Mouse (Mus musculus) liver, embryonic 14.5 days (tissue): ENCODE data around the gene Rbm5. TPM values are rescaled to one million over a fixed set of nuclear protein-coding genes. Genes with fewer than 3 reads are reported as not detected.

ENCODE experiments used
- ATAC-seq: fragments of 200-750 bp; cut with Nextera tagmentation; 2 replicates; pipeline ENCODE4 v1.8.0; 2017; ENCODE audit warnings: moderate number of reproducible peaks, mild to moderate bottlenecking, moderate library complexity; ENCODE audit not compliant: insufficient read depth
- DNase-seq, 3 experiments: peaks; one replicate each; pipeline ENCODE4 v3.0.0-alpha.2; 2012 to 2013; ENCODE audit warnings: low read depth in 3 of 3, low spot score in 3 of 3
- H3K27ac ChIP-seq: fragments of 300-500 bp; sonication (generic); 2 replicates; pipeline ENCODE4 v1.5.1; 2014; ENCODE audit warnings: moderate library complexity, mild to moderate bottlenecking, control low read depth, inconsistent platforms
- H3K27me3 ChIP-seq: fragments of 300-500 bp; sonication (generic); 2 replicates; pipeline ENCODE4 v1.6.1; 2014; ENCODE audit warnings: mild to moderate bottlenecking, low read length, moderate library complexity; ENCODE audit not compliant: control insufficient read depth, insufficient read depth
- H3K36me3 ChIP-seq: fragments of 300-500 bp; sonication (generic); replicated peaks from 2 replicates; pipeline ENCODE4 v1.6.1; 2014; ENCODE audit warnings: low read depth; ENCODE audit not compliant: control insufficient read depth, insufficient read depth
- H3K4me1 ChIP-seq, 2 experiments: fragments of 200-500 bp in 1 of 2; fragments of 300-500 bp in 1 of 2; sonication (generic) in 1 of 2; replicated peaks; 2 replicates each; pipeline ENCODE4 v1.6.1; 2012 to 2014; ENCODE audit warnings: antibody characterized with exemption in 1 of 2, inconsistent platforms in 1 of 2, low read length in 1 of 2; ENCODE audit not compliant: control insufficient read depth in 2 of 2, insufficient read depth in 2 of 2
- H3K4me2 ChIP-seq: fragments of 300-500 bp; sonication (generic); 2 replicates; pipeline ENCODE4 v1.6.1; 2014; ENCODE audit warnings: low read depth, mild to moderate bottlenecking, control low read depth, moderate library complexity
- H3K4me3 ChIP-seq, 2 experiments: fragments of 200-500 bp in 1 of 2; fragments of 300-500 bp in 1 of 2; sonication (generic) in 1 of 2; 2 replicates each; pipeline ENCODE4 v1.5.1; 2012 to 2014; ENCODE audit warnings: low read depth in 2 of 2, low read length in 2 of 2, mild to moderate bottlenecking in 2 of 2, control low read depth in 1 of 2, inconsistent platforms in 1 of 2, moderate library complexity in 1 of 2; ENCODE audit not compliant: insufficient read depth in 1 of 2
- H3K9ac ChIP-seq: fragments of 300-500 bp; sonication (generic); replicated peaks from 2 replicates; pipeline ENCODE4 v1.6.1; 2014; ENCODE audit warnings: mild to moderate bottlenecking, control low read depth, moderate library complexity
- H3K9me3 ChIP-seq: fragments of 300-500 bp; sonication (generic); 2 replicates; pipeline ENCODE4 v1.6.1; 2016; ENCODE audit warnings: low read length, mixed read lengths; ENCODE audit not compliant: control insufficient read depth
- CTCF ChIP-seq: IDR thresholded peaks from 2 replicates; pipeline ENCODE4 v1.5.1; 2016; ENCODE audit warnings: antibody characterized with exemption, low read depth, control low read depth
- EP300 ChIP-seq: IDR thresholded peaks from 2 replicates; pipeline ENCODE4 v1.6.1; 2016; ENCODE audit warnings: antibody characterized with exemption, low read depth
- WGBS: fragments of 180-500 bp; shearing (Covaris S2); extraction: QIAGEN DNeasy Blood & Tissue Kit; methylation state at CpG from one replicate; pipeline ENCODE4 v1.1.7; 2014; ENCODE audit not compliant: insufficient replicate concordance; 5-methylcytosine and 5-hydroxymethylcytosine counted together
- polyA plus RNA-seq, 2 experiments: library from polyadenylated mRNA; depleted of rRNA in 1 of 2; stranded (reverse) in 1 of 2; unstranded in 1 of 2; fragments of >200 nt; fragmentation: Nextera tagmentation in 1 of 2; extraction: Ambion mirVana in 1 of 2; gene quantifications; 2 replicates each; pipeline versions ENCODE4 v1.2.1 to v1.2.3; 2012 to 2014

Gene Rbm5
- polyA plus RNA-seq, 2 experiments, result 35.2 to 45.1 TPM

- no peak overlapping the region for H3K4me3 ChIP-seq
- peaks cover 0 to 2% of the 10 kb centered on the region in 2 experiments; a peak in 1 of 4 replicates for H3K4me1 ChIP-seq
- no peak overlapping the region for H3K4me2 ChIP-seq
- no peak overlapping the region for H3K27ac ChIP-seq
- no peak overlapping the region for H3K9ac ChIP-seq
- 53% methylated on average over 14 of the region's 14 CpGs for WGBS
- DNase-seq (no peak), ATAC-seq (no peak)
- H3K9me3 ChIP-seq, result no peaks in the 10 kb centered on the region
- H3K36me3 ChIP-seq, result no peaks in the 10 kb centered on the region
- H3K27me3 ChIP-seq, result no peaks in the 10 kb centered on the region
- TF ChIP-seq CTCF (no peak), EP300 (no peak)
These were observed 72.8 kb downstream of the Rbm5 start for GRCm38 (mm10) chr9:107697811-107698521.

GRCm38 (mm10) chr9:107696845-107697610, 73.8 kb downstream of the Rbm5 start:
- TF ChIP-seq CTCF (no peak), EP300 (no peak)
- Histone ChIP-seq H3K9me3 (no peaks in the 10 kb centered on the region), H3K4me1 (peaks cover 0 to 2% of the 10 kb centered on the region in 2 experiments; a peak in 1 of 4 replicates), H3K4me3 (no peak overlapping the region), H3K27ac (no peak overlapping the region), H3K4me2 (no peak overlapping the region), H3K36me3 (no peaks in the 10 kb centered on the region), H3K9ac (no peak overlapping the region), H3K27me3 (no peaks in the 10 kb centered on the region)
- WGBS, result 49% methylated on average over 9 of the region's 9 CpGs
- DNase-seq (no peak), ATAC-seq (no peak)

GRCm38 (mm10) chr9:107696106-107696479, 74.7 kb downstream of the Rbm5 start:
- Histone ChIP-seq H3K4me1 (peaks cover 0 to 2% of the 10 kb centered on the region in 2 experiments; a peak in 1 of 4 replicates), H3K27ac (no peak overlapping the region), H3K36me3 (no peaks in the 10 kb centered on the region), H3K4me3 (no peak overlapping the region), H3K27me3 (no peaks in the 10 kb centered on the region), H3K4me2 (no peak overlapping the region), H3K9me3 (no peaks in the 10 kb centered on the region), H3K9ac (no peak overlapping the region)
- 23% methylated on average over 6 of the region's 6 CpGs for WGBS
- TF ChIP-seq EP300 (no peak), CTCF (no peak)
- ATAC-seq (no peak), DNase-seq (no peak)

- Histone ChIP-seq H3K4me2 (no peak overlapping the region), H3K4me1 (peaks cover 0 to 2% of the 10 kb centered on the region in 2 experiments; a peak in 1 of 4 replicates), H3K36me3 (no peaks in the 10 kb centered on the region), H3K9me3 (no peaks in the 10 kb centered on the region), H3K9ac (no peak overlapping the region), H3K27me3 (no peaks in the 10 kb centered on the region), H3K27ac (no peak overlapping the region), H3K4me3 (no peak overlapping the region)
- TF ChIP-seq CTCF, result no peak
- no peak for TF ChIP-seq EP300
- no peak for DNase-seq
- ATAC-seq, result no peak
- 69% methylated on average over 12 of the region's 12 CpGs for WGBS
These were observed 75.2 kb downstream of the Rbm5 start for GRCm38 (mm10) chr9:107695441-107696105.

- Histone ChIP-seq H3K4me3 (no peak overlapping the region), H3K36me3 (no peaks in the 10 kb centered on the region), H3K4me1 (peaks cover 0 to 2% of the 10 kb centered on the region in 2 experiments; a peak in 1 of 4 replicates), H3K27me3 (no peaks in the 10 kb centered on the region), H3K9ac (no peak overlapping the region), H3K9me3 (no peaks in the 10 kb centered on the region), H3K4me2 (no peak overlapping the region), H3K27ac (no peak overlapping the region)
- TF ChIP-seq CTCF, result no peak
- no peak for TF ChIP-seq EP300
- DNase-seq (no peak), ATAC-seq (no peak)
- 58% methylated on average over 7 of the region's 7 CpGs for WGBS
These were observed 76.2 kb downstream of the Rbm5 start for GRCm38 (mm10) chr9:107694627-107695026.
